Mouse (Mus musculus) C2C12 (cell line): ENCODE measurements around the gene Htr6. TPM values are rescaled to one million over a fixed set of nuclear protein-coding genes. Genes with fewer than 3 reads are reported as not detected.

Experiments used
- H3K27me3 ChIP-seq: one replicate; pipeline ENCODE4 v1.6.1; 2011; ENCODE audit not compliant: control insufficient read depth, insufficient read depth, insufficient read length
- H3K36me3 ChIP-seq: one replicate; pipeline ENCODE4 v1.6.1; 2011; ENCODE audit not compliant: control insufficient read depth, insufficient read depth
- H3K4me3 ChIP-seq: one replicate; pipeline ENCODE4 v1.5.1; 2011; ENCODE audit warnings: mild to moderate bottlenecking, control low read depth; ENCODE audit not compliant: poor library complexity, insufficient read depth, severe bottlenecking
- H3K79me2 ChIP-seq: one replicate; pipeline ENCODE4 v1.6.1; 2011; ENCODE audit not compliant: control insufficient read depth, insufficient read depth
- H3K79me3 ChIP-seq: one replicate; pipeline ENCODE4 v1.6.1; 2011; ENCODE audit warnings: low read depth, control low read depth
- H3ac ChIP-seq: one replicate; pipeline ENCODE3; 2011; ENCODE audit warnings: low read depth; ENCODE audit not compliant: control insufficient read depth, insufficient read length
- CEBPB ChIP-seq: IDR thresholded peaks from one replicate; pipeline ENCODE4 v1.6.1; 2011; ENCODE audit warnings: low read depth, mild to moderate bottlenecking, control low read depth, moderate library complexity
- CTCF ChIP-seq: IDR thresholded peaks from one replicate; pipeline ENCODE4 v1.5.1; 2011; ENCODE audit not compliant: control insufficient read depth, insufficient read depth, insufficient read length
- FOSL1 ChIP-seq: IDR thresholded peaks from one replicate; pipeline ENCODE4 v1.8.0; 2011; ENCODE audit warnings: mild to moderate bottlenecking, low read length; ENCODE audit not compliant: poor library complexity, insufficient read depth, severe bottlenecking
- MAX ChIP-seq: IDR thresholded peaks from one replicate; pipeline ENCODE4 v1.6.1; 2011; ENCODE audit warnings: mild to moderate bottlenecking, control low read depth
- MYOD1 ChIP-seq: IDR thresholded peaks from one replicate; pipeline ENCODE4 v1.6.1; 2011; ENCODE audit warnings: low read depth; ENCODE audit not compliant: control insufficient read depth, insufficient read length
- MYOG ChIP-seq: IDR thresholded peaks from one replicate; pipeline ENCODE4 v1.6.1; 2011; ENCODE audit not compliant: control insufficient read depth, insufficient read length; ENCODE audit errors: extremely low read depth
- USF1 ChIP-seq: IDR thresholded peaks from one replicate; pipeline ENCODE4 v1.6.1; 2011; ENCODE audit warnings: low read depth, mild to moderate bottlenecking, control low read depth, moderate library complexity
- polyA plus RNA-seq: library from polyadenylated mRNA; unstranded; fragments of >200 nt; fragmentation: generic; extraction: Trizol; gene quantifications from one replicate; pipeline ENCODE4 v1.2.1, GENCODE M21; 2012; ENCODE audit warnings: missing spikeins

Gene Htr6
- polyA plus RNA-seq, 1 experiment, result 0.02 TPM

- H3K27me3 ChIP-seq, result peaks cover 12% of the 10 kb centered on the region
- no peak for TF ChIP-seq MAX
- no peak for TF ChIP-seq USF1
- no peak for TF ChIP-seq CTCF
- TF ChIP-seq MYOD1, result no peak
- TF ChIP-seq CEBPB, result no peak
- TF ChIP-seq FOSL1, result no peak
- TF ChIP-seq MYOG, result no peak
- H3K4me3 ChIP-seq, result no peak overlapping the region
- H3ac ChIP-seq, result no peak overlapping the region
- H3K36me3 ChIP-seq, result no peaks in the 10 kb centered on the region
- no peaks in the 10 kb centered on the region for H3K79me2 ChIP-seq
- H3K79me3 ChIP-seq, result no peaks in the 10 kb centered on the region
Measured at GRCm38 (mm10) chr4:139048518-139048917, 26.9 kb downstream of the Htr6 start.

- H3K79me3 ChIP-seq, result no peaks in the 10 kb centered on the region
- H3K4me3 ChIP-seq, result no peak overlapping the region
- no peak for TF ChIP-seq CEBPB
- no peak for TF ChIP-seq MYOG
- no peak for TF ChIP-seq FOSL1
- no peak for TF ChIP-seq MYOD1
- no peak for TF ChIP-seq MAX
- no peak for TF ChIP-seq USF1
- no peak for TF ChIP-seq CTCF
- H3K27me3 ChIP-seq, result peaks cover 4% of the 10 kb centered on the region
- H3ac ChIP-seq, result no peak overlapping the region
- no peaks in the 10 kb centered on the region for H3K79me2 ChIP-seq
- no peaks in the 10 kb centered on the region for H3K36me3 ChIP-seq
Measured at GRCm38 (mm10) chr4:139046354-139046753, 29.0 kb downstream of the Htr6 start.

GRCm38 (mm10) chr4:139044566-139044965, 30.8 kb downstream of the Htr6 start:
- Histone ChIP-seq H3K4me3 (no peak overlapping the region), H3K27me3 (peaks cover under 1% of the 10 kb centered on the region), H3K79me3 (no peaks in the 10 kb centered on the region), H3K79me2 (no peaks in the 10 kb centered on the region), H3ac (no peak overlapping the region), H3K36me3 (no peaks in the 10 kb centered on the region)
- TF ChIP-seq MAX, result no peak
- no peak for TF ChIP-seq CEBPB
- TF ChIP-seq USF1, result no peak
- TF ChIP-seq MYOD1, result no peak
- no peak for TF ChIP-seq MYOG
- no peak for TF ChIP-seq FOSL1
- TF ChIP-seq CTCF, result no peak

GRCm38 (mm10) chr4:139043600-139043999, 31.8 kb downstream of the Htr6 start:
- H3K27me3 ChIP-seq, result peaks cover 10% of the 10 kb centered on the region
- H3K79me3 ChIP-seq, result no peaks in the 10 kb centered on the region
- H3K36me3 ChIP-seq, result no peaks in the 10 kb centered on the region
- H3K4me3 ChIP-seq, result no peak overlapping the region
- no peak for TF ChIP-seq CEBPB
- TF ChIP-seq USF1, result no peak
- TF ChIP-seq MYOD1, result no peak
- TF ChIP-seq FOSL1, result no peak
- H3ac ChIP-seq, result no peak overlapping the region
- H3K79me2 ChIP-seq, result no peaks in the 10 kb centered on the region

- no peaks in the 10 kb centered on the region for H3K79me3 ChIP-seq
- no peaks in the 10 kb centered on the region for H3K79me2 ChIP-seq
- peaks cover 17% of the 10 kb centered on the region for H3K27me3 ChIP-seq
- TF ChIP-seq USF1, result no peak
- TF ChIP-seq CEBPB, result no peak
- no peak for TF ChIP-seq MYOG
- no peak for TF ChIP-seq FOSL1
- TF ChIP-seq CTCF, result no peak
- TF ChIP-seq MAX, result no peak
- TF ChIP-seq MYOD1, result no peak
- H3ac ChIP-seq, result no peak overlapping the region
- no peak overlapping the region for H3K4me3 ChIP-seq
- no peaks in the 10 kb centered on the region for H3K36me3 ChIP-seq
Measured at GRCm38 (mm10) chr4:139042611-139043010, 32.8 kb downstream of the Htr6 start.

- Histone ChIP-seq H3K79me2 (no peaks in the 10 kb centered on the region), H3K79me3 (no peaks in the 10 kb centered on the region), H3K4me3 (no peak overlapping the region), H3ac (no peak overlapping the region), H3K36me3 (no peaks in the 10 kb centered on the region), H3K27me3 (peaks cover 23% of the 10 kb centered on the region)
- TF ChIP-seq CEBPB, result no peak
- no peak for TF ChIP-seq MYOG
- no peak for TF ChIP-seq FOSL1
- TF ChIP-seq USF1, result no peak
- no peak for TF ChIP-seq CTCF
- TF ChIP-seq MYOD1, result no peak
- no peak for TF ChIP-seq MAX
Measured at GRCm38 (mm10) chr4:139040084-139040839, 35.1 kb downstream of the Htr6 start.
